ENCODE assay signal across 33 mouse cellular contexts in the genomic region with DNA sequence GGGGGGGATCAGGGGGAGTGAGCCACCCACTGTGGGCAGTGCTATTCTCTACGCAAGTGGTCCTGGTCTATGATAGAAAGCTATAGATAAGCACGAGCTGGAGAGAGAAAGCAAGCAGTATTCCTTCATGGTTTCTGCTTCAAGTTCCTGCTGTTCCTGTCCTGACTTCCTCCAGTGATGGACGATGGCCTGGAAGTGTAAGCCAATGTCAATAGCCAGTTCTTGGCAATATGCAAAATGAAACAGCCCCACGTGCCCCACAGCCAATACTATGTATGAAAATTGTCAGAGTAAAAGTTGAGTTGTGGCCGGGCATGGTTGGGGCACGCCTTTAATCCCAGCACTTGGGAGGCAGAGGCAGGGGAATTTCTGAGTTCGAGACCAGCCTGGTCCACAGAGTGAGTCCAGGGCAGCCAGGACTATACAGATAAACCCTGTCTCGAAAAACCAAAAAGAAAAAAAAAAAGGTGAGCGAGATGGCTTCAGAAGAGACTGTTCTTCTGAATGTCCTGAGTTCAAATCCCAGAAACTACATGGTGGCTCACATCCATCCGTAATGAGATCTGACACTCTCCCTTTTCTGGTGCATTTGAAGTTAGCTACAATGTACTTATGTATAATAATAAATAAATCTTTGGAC. TPM values are rescaled to one million over a fixed set of nuclear protein-coding genes. Genes with fewer than 3 reads are reported as not detected.
"Had no signal": no experiment of that assay in that cellular context is flagged by ENCODE, and none has a peak within 500 bp of the region (broad histone marks: within the 10 kb centered on the region; RNA-seq: fewer than 3 reads in every experiment).

No protein-coding gene starts in this region.

- H3K4me2 ChIP-seq: embryonic facial prominence, embryonic 12.5 days; embryonic facial prominence, embryonic 13.5 days; embryonic facial prominence, embryonic 15.5 days; forebrain, embryonic 12.5 days; forebrain, embryonic 13.5 days; forebrain, embryonic 15.5 days had no signal

- H3K4me3 ChIP-seq: embryonic facial prominence, embryonic 10.5 days; embryonic facial prominence, embryonic 12.5 days; embryonic facial prominence, embryonic 13.5 days; embryonic facial prominence, embryonic 15.5 days; erythroblast, embryonic 14.5 days; forebrain, embryonic 10.5 days; forebrain, embryonic 12.5 days; forebrain, embryonic 13.5 days; forebrain, embryonic 15.5 days; gastrocnemius, adult 2 months; heart, adult 2 months had no signal

- H3K4me1 ChIP-seq: embryonic facial prominence, embryonic 12.5 days; embryonic facial prominence, embryonic 13.5 days; forebrain, embryonic 13.5 days; forebrain, embryonic 15.5 days had no signal

- H3K27ac ChIP-seq: embryonic facial prominence, embryonic 10.5 days; embryonic facial prominence, embryonic 12.5 days; embryonic facial prominence, embryonic 13.5 days; embryonic facial prominence, embryonic 15.5 days; forebrain, embryonic 10.5 days; forebrain, embryonic 12.5 days; forebrain, embryonic 13.5 days; forebrain, embryonic 15.5 days; gastrocnemius, adult 2 months; heart, adult 2 months had no signal

- ATAC-seq: forebrain, embryonic 13.5 days; forebrain, embryonic 14.5 days; forebrain, embryonic 15.5 days; forebrain, embryonic 16.5 days; forebrain, postnatal 0 days had no signal

- H3K27me3 ChIP-seq: embryonic facial prominence, embryonic 12.5 days; embryonic facial prominence, embryonic 15.5 days; forebrain, embryonic 15.5 days had no signal

- DNase-seq: cerebellum, adult 2 months; cerebellum, adult 8-10 months; cerebellum, adult 9-10 months; cerebellum, adult 9-11 months; cerebellum, postnatal 10 days; cerebellum, postnatal 14 days; cerebellum, postnatal 25 days; cerebellum, postnatal 36 days; embryo, embryonic 11 days; forebrain, postnatal 0 days; gastrocnemius, adult 2 months; gastrocnemius, postnatal 10 days; gastrocnemius, postnatal 14 days; gastrocnemius, postnatal 25 days; gastrocnemius, postnatal 36 days; heart, adult 18-20 months; heart, adult 2 months had no signal

- H3K36me3 ChIP-seq: embryonic facial prominence, embryonic 10.5 days; embryonic facial prominence, embryonic 12.5 days; embryonic facial prominence, embryonic 13.5 days; embryonic facial prominence, embryonic 15.5 days; forebrain, embryonic 10.5 days; forebrain, embryonic 12.5 days; forebrain, embryonic 15.5 days had no signal

- H3K9me3 ChIP-seq: embryonic facial prominence, embryonic 10.5 days; embryonic facial prominence, embryonic 12.5 days; embryonic facial prominence, embryonic 13.5 days; embryonic facial prominence, embryonic 15.5 days; forebrain, embryonic 10.5 days; forebrain, embryonic 12.5 days; forebrain, embryonic 13.5 days; forebrain, embryonic 15.5 days had no signal

- H3K9ac ChIP-seq: embryonic facial prominence, embryonic 12.5 days; embryonic facial prominence, embryonic 13.5 days; embryonic facial prominence, embryonic 15.5 days; forebrain, embryonic 12.5 days; forebrain, embryonic 13.5 days; forebrain, embryonic 15.5 days; forebrain, postnatal 0 days had no signal

RNA-seq across cellular contexts. Expression of a gene that starts 57.8 kb away (rescaled TPM):
- total RNA-seq: common myeloid progenitor, adult 5-6 weeks; gastrocnemius, adult 18-20 months; gastrocnemius, adult 2 months; gastrocnemius, adult 8-10 months; gastrocnemius, postnatal 10 days; gastrocnemius, postnatal 14 days; gastrocnemius, postnatal 25 days; gastrocnemius, postnatal 36 days; heart, adult 18-20 months; heart, adult 2 months; heart, adult 8-10 months had no signal
- polyA plus RNA-seq: embryonic facial prominence, embryonic 10.5 days; embryonic facial prominence, embryonic 11.5 days; embryonic facial prominence, embryonic 12.5 days; embryonic facial prominence, embryonic 13.5 days; erythroblast, embryonic 14.5 days; forebrain, embryonic 10.5 days; forebrain, embryonic 13.5 days; forebrain, embryonic 15.5 days had no signal
